Mouse (Mus musculus): ENCODE results near the gene Slc35b2. TPM values are rescaled to one million over a fixed set of nuclear protein-coding genes. Genes with fewer than 3 reads are reported as not detected.

Slc35b2 gene
- polyA plus RNA-seq, 1 experiment from 2014 or later = 127 TPM

DNA sequence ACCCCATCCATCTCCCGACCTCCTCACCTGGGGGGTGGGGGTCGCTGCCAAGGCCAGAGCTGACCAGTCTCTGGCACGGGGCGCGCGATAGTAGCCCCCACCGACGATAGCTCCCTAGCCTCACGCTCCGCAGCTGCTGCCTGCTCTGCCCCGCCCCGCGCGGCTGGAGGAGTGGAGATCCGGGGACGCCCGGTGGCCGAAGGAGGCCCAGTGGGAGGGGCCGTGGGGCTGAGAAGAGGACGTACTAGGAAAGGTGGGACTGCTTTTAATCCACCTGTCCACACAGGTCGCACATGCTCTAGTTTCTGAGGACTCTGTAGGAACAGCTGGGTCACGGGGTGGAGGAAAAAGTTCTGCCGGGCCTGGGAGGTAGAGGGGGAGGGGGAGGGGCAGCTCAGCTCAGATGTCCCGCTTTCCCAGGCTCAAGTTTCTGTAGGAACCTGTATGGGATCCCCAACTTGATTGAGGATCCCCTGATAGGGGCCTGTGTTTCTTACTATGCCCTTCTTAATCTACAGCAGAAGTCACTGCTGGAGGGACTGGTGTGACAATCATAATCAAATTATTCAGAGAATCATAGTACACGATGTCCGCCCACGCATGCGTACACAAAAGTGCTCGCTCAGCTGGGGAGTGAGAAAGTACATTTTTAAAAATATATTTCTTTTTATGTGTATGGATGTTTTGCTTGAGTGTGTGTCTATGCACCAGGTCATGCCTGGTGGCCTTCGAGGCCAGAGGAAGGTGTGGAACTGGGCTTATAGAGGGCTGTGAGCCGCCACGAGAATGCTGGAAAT, 36.0 kb downstream of the Slc35b2 start, which contains the start of gene Slc29a1:
Gene Slc29a1 (minus strand): TSS at position 161 of the 797 bp plus-strand sequence.
- H3K4me3 ChIP-seq = peak within 1 kb of the TSS; percentile 35
- no peak within 1 kb of the TSS for H3K27ac ChIP-seq
- no peak; the same call in 1 of the 2 replicates for ATAC-seq (ENCODE audit: low FRiP score, low read depth)
- no peaks in the 10 kb centered on the region for H3K9me3 ChIP-seq
- peak within 1 kb of the TSS; percentile 67 for H3K4me2 ChIP-seq (replicated peaks)
- H3K36me3 ChIP-seq = no peaks in the 10 kb centered on the region
- 16% methylated on average over 32 of the region's 32 CpGs for WGBS
- H3K27me3 ChIP-seq = peaks cover 46% of the 10 kb centered on the region
- H3K9ac ChIP-seq = peak within 1 kb of the TSS; percentile 56
- H3K4me1 ChIP-seq = peaks cover 50% of the 10 kb centered on the region

- Histone ChIP-seq H3K4me2 (replicated peaks) (0 out of 2 replicates have a peak overlapping the region, but pooled peaks have one; percentile 7), H3K4me1 (peaks cover 44% of the 10 kb centered on the region)
Measured at GRCm38 (mm10) chr17:45600267-45600666, 36.6 kb downstream of the Slc35b2 start.

DNA sequence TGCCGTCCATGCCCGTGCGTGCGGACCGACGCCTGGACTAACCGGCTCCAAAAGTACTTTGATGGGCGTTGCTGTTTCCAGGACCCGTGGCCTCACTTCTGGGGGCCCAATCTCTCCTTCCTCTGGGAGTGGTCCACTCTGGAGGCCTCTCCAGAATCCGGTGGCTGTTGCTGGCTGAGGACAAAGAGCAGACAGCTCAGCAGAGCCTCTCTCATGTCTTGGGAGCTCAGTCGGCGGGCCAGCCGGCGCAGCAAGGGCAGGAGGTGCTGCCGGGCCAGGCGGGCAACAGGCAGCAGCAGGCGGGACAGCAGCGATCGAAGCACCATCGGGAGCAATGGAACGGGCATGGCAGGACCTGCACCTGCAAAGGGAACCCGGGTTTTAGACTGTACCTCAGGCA, 37.7 kb downstream of the Slc35b2 start:
- H3K4me2 ChIP-seq (replicated peaks) = peak overlapping the region; percentile 28
- WGBS = 17% methylated on average over 22 of the region's 22 CpGs
- no peak for ATAC-seq (ENCODE audit: low FRiP score, low read depth)
- H3K27ac ChIP-seq = no peak overlapping the region; the same call in 1 of the 2 replicates
- no peaks in the 10 kb centered on the region for H3K9me3 ChIP-seq
- peak overlapping the region; percentile 31; the same call in 1 of the 2 replicates for H3K9ac ChIP-seq
- H3K4me3 ChIP-seq = peak overlapping the region; percentile 23
- peaks cover 38% of the 10 kb centered on the region for H3K27me3 ChIP-seq
- H3K36me3 ChIP-seq = no peaks in the 10 kb centered on the region
- peaks cover 36% of the 10 kb centered on the region for H3K4me1 ChIP-seq

More at GRCm38 (mm10) chr17:45600267-45600666, 36.6 kb downstream of the Slc35b2 start:
- Histone ChIP-seq H3K36me3 (no peaks in the 10 kb centered on the region), H3K27ac (no peak overlapping the region), H3K9me3 (no peaks in the 10 kb centered on the region), H3K27me3 (peaks cover 41% of the 10 kb centered on the region), H3K4me3 (0 out of 2 replicates have a peak overlapping the region, but pooled peaks have one; percentile 4), H3K9ac (no peak overlapping the region)
- WGBS = 46% methylated on average over 8 of the region's 8 CpGs
- no peak for ATAC-seq (ENCODE audit: low FRiP score, low read depth)

GRCm38 (mm10) chr17:45601877-45602304, 38.2 kb downstream of the Slc35b2 start, which contains the start of gene Mymx:
TSS of gene Mymx (minus strand) at chr17:45602102.
- Histone ChIP-seq H3K4me2 (replicated peaks) (peak within 1 kb of the TSS; percentile 28), H3K9ac (peak within 1 kb of the TSS; percentile 35; the same call in 1 of the 2 replicates), H3K27me3 (peaks cover 33% of the 10 kb centered on the region), H3K9me3 (no peaks in the 10 kb centered on the region), H3K4me3 (peak within 1 kb of the TSS; percentile 23), H3K27ac (no peak within 1 kb of the TSS; the same call in 1 of the 2 replicates), H3K4me1 (peaks cover 30% of the 10 kb centered on the region), H3K36me3 (no peaks in the 10 kb centered on the region)
- 33% methylated on average over 6 of the region's 6 CpGs for WGBS
- ATAC-seq (ENCODE audit: low FRiP score, low read depth) = peak; percentile 62

DNA sequence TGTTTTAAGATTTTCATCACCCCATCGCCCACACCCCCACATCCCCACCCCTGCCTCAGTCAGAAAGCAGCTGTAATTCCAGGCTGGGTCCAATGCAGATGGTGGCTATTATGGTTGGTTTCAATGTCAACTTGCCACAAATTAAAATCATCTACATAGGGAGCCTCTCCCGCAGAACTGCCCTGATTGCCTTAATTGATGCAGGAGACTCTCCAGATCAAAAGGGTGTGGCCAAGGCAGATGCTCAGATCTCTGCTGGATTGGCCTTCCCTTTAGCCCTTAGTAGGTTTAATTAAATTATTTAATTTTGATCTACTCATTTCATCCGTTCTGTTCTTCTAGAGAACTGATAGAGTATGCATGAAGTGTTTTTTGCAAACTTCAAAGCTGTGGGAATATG, 39.3 kb downstream of the Slc35b2 start:
- no peak overlapping the region for H3K27ac ChIP-seq
- no peaks in the 10 kb centered on the region for H3K9me3 ChIP-seq
- peaks cover 24% of the 10 kb centered on the region for H3K4me1 ChIP-seq
- H3K9ac ChIP-seq = no peak overlapping the region
- 76% methylated on average over 3 of the region's 3 CpGs for WGBS
- peaks cover 33% of the 10 kb centered on the region for H3K27me3 ChIP-seq
- no peak overlapping the region for H3K4me2 ChIP-seq (replicated peaks)
- ATAC-seq (ENCODE audit: low FRiP score, low read depth) = no peak
- no peaks in the 10 kb centered on the region for H3K36me3 ChIP-seq
- H3K4me3 ChIP-seq = no peak overlapping the region

GRCm38 (mm10) chr17:45606992-45607879, 43.6 kb downstream of the Slc35b2 start:
- H3K4me1 ChIP-seq = no peaks in the 10 kb centered on the region

GRCm38 (mm10) chr17:45608396-45608795, 44.7 kb downstream of the Slc35b2 start:
- WGBS = 92% methylated on average over 4 of the region's 4 CpGs
- no peak for ATAC-seq (ENCODE audit: low FRiP score, low read depth)

More at GRCm38 (mm10) chr17:45606992-45607879, 43.6 kb downstream of the Slc35b2 start:
- H3K27ac ChIP-seq = no peak overlapping the region
- no peaks in the 10 kb centered on the region for H3K36me3 ChIP-seq
- no peak for ATAC-seq (ENCODE audit: low FRiP score, low read depth)
- H3K9me3 ChIP-seq = no peaks in the 10 kb centered on the region
- no peak overlapping the region for H3K4me2 ChIP-seq (replicated peaks)
- no peak overlapping the region for H3K9ac ChIP-seq
- WGBS = 73% methylated on average over 15 of the region's 15 CpGs
- H3K27me3 ChIP-seq = peaks cover 3% of the 10 kb centered on the region
- H3K4me3 ChIP-seq = no peak overlapping the region

DNA sequence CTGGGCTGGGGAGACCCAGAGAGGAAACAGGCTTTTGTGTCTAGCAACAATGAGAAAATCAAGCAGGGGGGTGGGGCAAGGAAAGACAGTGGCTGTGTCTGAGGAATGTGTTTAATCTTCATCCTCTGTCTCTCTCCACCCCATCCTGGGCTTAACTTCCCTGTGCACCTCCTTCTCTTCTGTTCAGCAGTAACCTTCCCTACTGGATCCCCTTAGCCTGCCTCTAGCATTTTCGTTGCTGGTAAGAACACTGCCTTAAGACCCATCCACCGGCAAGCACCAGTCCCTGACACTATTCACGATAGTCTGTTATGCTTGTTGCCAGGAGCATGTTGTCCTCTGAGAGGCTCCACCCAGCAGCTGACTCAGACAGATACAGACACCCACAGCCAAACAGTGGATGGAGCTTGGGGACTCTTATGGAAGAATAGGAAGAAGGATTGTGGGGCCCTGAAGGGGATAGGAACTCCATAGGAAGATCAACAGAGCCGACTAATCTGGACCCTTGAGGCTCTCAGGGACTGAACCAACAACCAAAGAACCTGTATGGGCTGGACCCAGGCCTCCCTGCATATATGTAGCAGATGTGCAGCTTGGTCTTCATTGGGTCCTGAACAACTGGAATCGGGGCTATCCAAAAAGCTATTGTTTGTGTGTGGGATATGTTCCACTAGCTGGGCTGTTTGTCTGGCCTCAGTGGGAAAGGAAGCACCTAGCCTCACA, 46.6 kb downstream of the Slc35b2 start:
- Histone ChIP-seq H3K36me3 (no peaks in the 10 kb centered on the region), H3K4me1 (no peaks in the 10 kb centered on the region), H3K27me3 (no peaks in the 10 kb centered on the region), H3K4me3 (no peak overlapping the region), H3K27ac (no peak overlapping the region), H3K4me2 (replicated peaks) (no peak overlapping the region), H3K9me3 (no peaks in the 10 kb centered on the region), H3K9ac (no peak overlapping the region)
- ATAC-seq (ENCODE audit: low FRiP score, low read depth) = no peak
- 42% methylated on average over 5 of the region's 5 CpGs for WGBS

More at GRCm38 (mm10) chr17:45608396-45608795, 44.7 kb downstream of the Slc35b2 start:
- H3K27me3 ChIP-seq = no peaks in the 10 kb centered on the region
- no peak overlapping the region for H3K4me2 ChIP-seq (replicated peaks)
- H3K4me1 ChIP-seq = no peaks in the 10 kb centered on the region
- H3K9me3 ChIP-seq = no peaks in the 10 kb centered on the region
- no peaks in the 10 kb centered on the region for H3K36me3 ChIP-seq
- no peak overlapping the region for H3K4me3 ChIP-seq
- H3K27ac ChIP-seq = no peak overlapping the region
- no peak overlapping the region for H3K9ac ChIP-seq

DNA sequence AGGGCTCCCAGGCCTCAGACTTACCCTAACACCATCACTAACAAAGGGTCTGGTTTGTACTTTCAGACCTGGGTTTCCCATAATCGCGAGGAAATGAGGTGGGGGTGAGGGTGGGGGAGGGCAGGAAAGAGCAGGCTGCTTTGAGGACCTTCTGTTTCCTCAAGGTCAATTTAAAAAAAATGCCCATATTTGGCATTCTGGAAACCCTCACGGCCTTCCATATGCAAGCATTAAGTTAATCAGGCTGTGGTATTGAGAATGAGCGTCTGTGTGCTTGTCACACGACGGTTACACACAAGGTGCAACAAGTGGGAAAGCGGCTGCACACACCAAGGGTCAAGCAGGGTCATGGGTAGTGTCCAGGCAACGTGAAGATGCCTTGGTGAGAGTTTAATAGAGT, 48.3 kb downstream of the Slc35b2 start:
- Histone ChIP-seq H3K4me3 (no peak overlapping the region), H3K9ac (no peak overlapping the region), H3K4me2 (replicated peaks) (no peak overlapping the region), H3K36me3 (no peaks in the 10 kb centered on the region), H3K27ac (no peak overlapping the region), H3K27me3 (no peaks in the 10 kb centered on the region), H3K4me1 (no peaks in the 10 kb centered on the region), H3K9me3 (no peaks in the 10 kb centered on the region)
- ATAC-seq (ENCODE audit: low FRiP score, low read depth) = no peak
- WGBS = 70% methylated on average over 8 of the region's 8 CpGs

- WGBS = 84% methylated on average over 7 of the region's 7 CpGs
- ATAC-seq (ENCODE audit: low FRiP score, low read depth) = no peak
- Histone ChIP-seq H3K9ac (no peak overlapping the region), H3K4me1 (no peaks in the 10 kb centered on the region), H3K27ac (no peak overlapping the region), H3K36me3 (no peaks in the 10 kb centered on the region), H3K27me3 (no peaks in the 10 kb centered on the region), H3K4me2 (replicated peaks) (no peak overlapping the region), H3K9me3 (no peaks in the 10 kb centered on the region), H3K4me3 (no peak overlapping the region)
Measured at GRCm38 (mm10) chr17:45612921-45613320, 49.2 kb downstream of the Slc35b2 start.

GRCm38 (mm10) chr17:45616046-45616650, 52.5 kb downstream of the Slc35b2 start:
- 41% methylated on average over 4 of the region's 4 CpGs for WGBS
- no peaks in the 10 kb centered on the region for H3K36me3 ChIP-seq
- no peaks in the 10 kb centered on the region for H3K27me3 ChIP-seq
- H3K27ac ChIP-seq = no peak overlapping the region; the same call in 1 of the 2 replicates
- H3K4me3 ChIP-seq = no peak overlapping the region
- peaks cover 12% of the 10 kb centered on the region for H3K4me1 ChIP-seq
- no peak overlapping the region for H3K9ac ChIP-seq
- no peak for ATAC-seq (ENCODE audit: low FRiP score, low read depth)
- H3K4me2 ChIP-seq (replicated peaks) = no peak overlapping the region
- no peaks in the 10 kb centered on the region for H3K9me3 ChIP-seq
